Mouse (Mus musculus) embryo, embryonic 9.5 days (tissue): ENCODE data around the gene Txnip.
A peak's percentile ranks its signal among the peaks of the same experiment; 100 is the strongest.
"Not testable (repeated sequence)": the region's sequence is repeated elsewhere in the genome, so short reads cannot be mapped to it uniquely, and the experiment has no call there.

Experiments used
- DNase-seq: peaks from one replicate; pipeline ENCODE4 v3.0.0-alpha.2; 2017; ENCODE audit errors: extremely low spot score

Gene Txnip

DNA sequence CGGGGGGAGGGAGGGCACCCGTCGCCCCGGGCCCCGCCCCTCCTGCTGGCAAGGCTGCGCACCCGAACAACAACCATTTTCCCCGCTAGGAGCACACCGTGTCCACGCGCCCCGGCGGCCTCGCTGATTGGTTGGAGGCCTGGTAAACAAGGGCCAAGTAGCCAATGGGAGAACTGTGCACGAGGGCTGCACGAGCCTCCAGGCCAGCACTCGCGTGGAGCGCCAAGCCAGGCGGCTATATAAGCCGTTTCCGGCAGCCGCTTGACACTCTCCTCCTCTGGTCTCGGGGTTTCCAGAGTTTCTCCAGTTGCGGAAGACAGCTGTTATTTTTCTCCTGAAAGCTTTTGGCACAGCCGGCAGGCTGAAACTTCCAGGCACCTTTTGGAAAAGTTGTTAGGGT is at the start of gene Txnip:
Gene Txnip (plus strand): TSS at position 264 of the 400 bp plus-strand sequence.
- DNase-seq = peak; percentile 99

DNA sequence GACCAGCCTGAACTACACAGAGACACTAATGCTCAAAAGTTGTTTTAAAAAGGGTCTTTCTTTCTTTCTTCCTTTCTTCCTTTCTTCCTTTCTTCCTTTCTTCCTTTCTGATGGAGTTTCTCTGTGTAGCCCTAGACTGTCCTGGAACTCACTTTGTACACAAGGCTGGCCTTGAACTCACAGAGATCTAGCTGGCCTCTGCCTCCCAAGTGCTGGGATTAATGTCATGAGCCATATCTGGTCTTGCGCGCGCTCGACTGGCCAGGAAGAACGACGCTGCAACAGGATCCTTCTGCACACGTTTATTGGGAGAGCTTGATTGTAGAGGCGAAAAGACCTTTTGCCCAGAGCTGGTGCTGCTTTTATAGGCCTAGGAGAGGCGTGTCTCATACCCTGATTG is 49.8 kb upstream of the Txnip start:
- DNase-seq = not testable (repeated sequence)

DNA sequence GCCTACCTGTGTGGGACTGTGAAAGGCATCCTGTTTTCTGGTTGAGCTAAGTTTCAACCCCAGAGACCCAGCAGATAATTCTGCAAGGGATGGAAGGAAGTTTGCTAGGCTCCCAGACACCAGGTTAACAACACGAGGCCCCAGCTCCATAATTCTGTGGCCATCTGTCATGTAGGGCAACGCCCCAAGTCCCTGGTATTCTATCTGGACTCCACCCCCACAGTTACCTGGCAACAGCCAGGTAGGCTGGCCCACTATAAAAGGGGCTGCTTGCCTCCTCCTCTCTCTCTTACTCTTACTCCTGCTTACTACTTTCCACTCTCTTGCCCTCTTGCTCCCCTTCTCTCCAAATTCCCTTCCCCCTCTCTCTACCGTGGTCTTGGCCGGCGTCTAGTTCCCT is 37.6 kb upstream of the Txnip start:
- no peak for DNase-seq

DNA sequence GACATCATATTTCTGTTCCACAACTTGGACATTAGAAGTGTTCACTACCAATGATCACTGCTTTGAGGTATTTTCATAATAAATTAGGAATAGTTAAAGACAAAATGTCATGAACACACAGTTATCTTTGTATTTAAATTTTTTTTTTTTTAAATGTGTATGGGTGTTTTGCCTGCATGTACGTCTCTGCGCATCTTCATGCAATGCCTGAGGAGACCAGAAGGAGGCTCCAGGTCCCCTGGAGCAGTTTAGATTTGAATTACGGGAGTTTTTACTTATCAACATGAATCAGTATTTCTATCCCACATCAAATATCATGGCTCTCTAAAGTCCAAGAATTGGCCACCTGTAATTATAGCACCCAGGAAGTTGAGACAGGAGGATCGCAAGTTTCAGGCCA is 35.6 kb upstream of the Txnip start:
- no peak for DNase-seq

DNA sequence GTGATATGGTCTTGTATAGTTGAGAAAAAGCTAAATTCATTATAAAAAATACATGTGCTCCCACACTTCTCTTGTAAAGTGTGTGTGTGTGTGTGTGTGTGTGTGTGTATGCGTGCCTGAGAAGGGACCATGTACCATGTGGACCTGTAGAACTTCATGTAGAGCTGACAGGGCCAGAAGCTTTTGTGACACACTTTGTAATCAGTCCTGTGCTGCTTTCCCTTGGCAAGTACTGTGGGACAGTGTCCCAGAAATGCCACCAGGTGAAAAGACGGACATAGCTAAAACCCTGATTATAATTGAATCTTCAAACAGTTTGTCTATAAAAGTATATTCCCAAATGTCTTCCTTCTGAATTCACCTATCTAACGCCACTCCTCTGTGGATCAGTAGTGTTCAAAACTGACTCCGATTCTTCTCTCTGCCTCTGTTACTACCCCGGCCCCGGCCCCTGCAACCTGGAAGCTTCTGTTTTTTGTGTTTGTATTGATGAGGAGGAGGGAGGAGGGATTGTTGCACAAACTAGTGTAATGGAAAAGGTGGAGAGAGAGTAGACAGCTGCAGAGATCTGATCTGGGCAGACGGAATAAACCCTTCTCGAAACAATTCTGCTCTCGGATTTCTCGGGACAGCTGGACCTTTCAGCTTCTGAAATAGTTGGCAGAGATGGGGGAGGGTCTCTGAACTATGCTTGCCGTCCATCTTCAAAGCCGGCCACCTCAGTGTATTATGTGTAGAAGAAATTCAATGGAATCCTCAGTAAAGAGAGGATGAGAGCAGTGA is 33.5 kb upstream of the Txnip start:
- no peak for DNase-seq

DNA sequence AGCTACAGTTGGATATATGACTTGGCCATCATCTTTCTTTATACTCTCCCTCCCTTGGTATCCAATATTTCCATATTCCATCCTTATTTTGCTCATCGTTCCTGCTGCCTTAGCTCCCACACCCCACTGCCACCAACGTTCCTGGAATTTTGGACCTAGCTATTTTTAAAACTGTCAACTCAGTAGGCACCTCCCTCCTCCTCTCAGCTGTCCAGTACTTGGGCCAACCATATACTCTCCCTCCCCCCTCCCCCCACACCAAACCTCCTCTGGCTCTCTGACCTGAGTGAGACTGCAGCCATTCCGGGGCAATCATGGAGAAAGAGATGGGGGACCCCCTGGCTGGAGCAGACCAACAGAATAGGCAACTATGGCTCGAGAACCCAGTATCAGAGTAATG is 32.8 kb upstream of the Txnip start, which contains the start of gene Hfe2:
Gene Hfe2 (plus strand): TSS at position 259 of the 400 bp plus-strand sequence.
- no peak for DNase-seq

- DNase-seq = no peak
Observed at GRCm38 (mm10) chr3:96526013-96526762, 31.6 kb upstream of the Txnip start.

DNA sequence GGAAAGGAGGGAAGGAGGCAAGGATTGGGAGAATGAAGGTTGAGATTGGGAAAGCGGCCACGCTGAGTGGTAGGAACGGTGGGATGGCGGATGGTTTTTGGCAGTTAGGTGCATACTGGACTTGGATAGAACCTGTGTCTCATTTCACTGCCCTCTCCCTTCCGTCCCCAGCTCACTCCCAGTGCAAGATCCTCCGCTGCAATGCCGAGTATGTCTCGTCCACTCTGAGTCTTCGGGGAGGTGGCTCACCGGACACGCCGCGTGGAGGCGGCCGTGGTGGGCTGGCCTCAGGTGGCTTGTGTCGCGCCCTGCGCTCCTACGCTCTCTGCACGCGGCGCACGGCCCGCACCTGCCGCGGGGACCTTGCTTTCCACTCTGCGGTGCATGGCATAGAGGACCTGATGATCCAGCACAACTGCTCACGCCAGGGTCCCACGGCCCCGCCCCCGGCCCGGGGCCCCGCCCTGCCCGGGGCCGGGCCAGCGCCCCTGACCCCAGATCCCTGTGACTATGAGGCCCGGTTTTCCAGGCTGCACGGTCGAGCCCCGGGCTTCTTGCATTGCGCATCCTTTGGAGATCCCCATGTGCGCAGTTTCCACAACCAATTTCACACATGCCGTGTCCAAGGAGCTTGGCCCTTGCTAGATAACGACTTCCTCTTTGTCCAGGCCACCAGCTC is 30.8 kb upstream of the Txnip start:
- DNase-seq = peak; percentile 64

GRCm38 (mm10) chr3:96528506-96528905 is 29.3 kb upstream of the Txnip start:
- DNase-seq = no peak

DNA sequence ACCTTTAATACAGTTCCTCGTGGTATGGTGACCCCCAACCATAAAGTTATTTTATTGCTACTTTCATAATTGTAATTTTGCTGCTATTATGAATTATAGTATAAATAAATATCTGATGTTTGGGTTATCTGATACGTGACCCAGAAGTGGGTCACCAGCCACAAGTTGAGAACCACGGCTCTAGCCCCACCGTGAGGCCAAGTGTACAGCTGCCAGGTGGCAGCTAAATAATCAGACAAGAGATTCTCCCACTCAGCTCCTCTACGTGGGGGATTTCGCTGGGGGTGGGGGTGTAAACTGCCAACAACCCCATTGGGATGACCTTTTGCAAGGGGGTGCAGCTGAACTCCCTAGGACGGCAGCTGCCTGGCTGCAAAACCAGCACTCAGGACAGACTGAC is 25.7 kb upstream of the Txnip start:
- no peak for DNase-seq

DNA sequence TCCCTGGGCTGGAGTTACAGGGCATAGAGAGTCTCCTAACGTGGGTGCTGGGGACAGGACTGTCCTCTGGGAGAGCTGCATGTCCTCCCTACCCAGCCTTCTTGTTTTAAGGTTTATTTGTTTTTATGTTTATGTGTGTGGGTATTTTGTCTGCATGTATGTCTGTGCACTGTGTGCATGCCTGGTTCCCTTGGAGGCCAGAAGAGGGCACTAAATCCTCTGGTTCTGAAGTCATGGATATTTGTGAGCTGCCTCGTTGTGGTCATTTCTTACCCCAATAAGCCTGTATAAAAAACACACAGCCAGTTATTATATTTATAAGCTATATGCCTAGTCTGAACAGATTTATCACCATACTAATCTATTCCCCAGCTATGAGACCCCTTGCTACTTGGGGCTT is 23.5 kb upstream of the Txnip start:
- no peak for DNase-seq

- no peak for DNase-seq
Observed at GRCm38 (mm10) chr3:96539316-96539715, 18.4 kb upstream of the Txnip start.

DNA sequence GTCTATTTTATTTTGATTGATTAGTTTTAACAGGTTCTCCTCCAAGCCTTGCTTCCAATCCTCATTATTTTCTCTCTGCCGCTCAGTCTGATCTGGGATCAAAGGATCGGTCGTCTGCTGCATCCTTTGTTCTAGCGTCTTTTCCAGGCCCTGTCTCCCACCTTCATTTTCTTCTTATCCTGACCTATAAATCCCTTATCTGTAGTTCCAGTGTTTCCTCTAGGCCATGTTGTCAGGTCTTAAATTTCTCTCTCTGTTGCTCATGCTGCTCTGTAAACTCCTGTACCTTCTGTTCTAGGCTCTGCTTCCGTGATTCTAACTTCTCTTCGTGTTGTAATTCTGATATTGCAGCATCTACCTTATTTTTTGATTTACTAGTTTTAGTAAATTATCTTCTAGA is 17.0 kb upstream of the Txnip start:
- no peak for DNase-seq

- DNase-seq = peak; percentile 55
Observed at GRCm38 (mm10) chr3:96541328-96542078, 16.3 kb upstream of the Txnip start.

- DNase-seq = no peak
Observed at GRCm38 (mm10) chr3:96542554-96542953, 15.2 kb upstream of the Txnip start.

GRCm38 (mm10) chr3:96543345-96543744 is 14.4 kb upstream of the Txnip start:
- no peak for DNase-seq

- no peak for DNase-seq
Observed at GRCm38 (mm10) chr3:96545565-96545964, 12.2 kb upstream of the Txnip start.

GRCm38 (mm10) chr3:96546880-96547279 is 10.9 kb upstream of the Txnip start:
- no peak for DNase-seq

DNA sequence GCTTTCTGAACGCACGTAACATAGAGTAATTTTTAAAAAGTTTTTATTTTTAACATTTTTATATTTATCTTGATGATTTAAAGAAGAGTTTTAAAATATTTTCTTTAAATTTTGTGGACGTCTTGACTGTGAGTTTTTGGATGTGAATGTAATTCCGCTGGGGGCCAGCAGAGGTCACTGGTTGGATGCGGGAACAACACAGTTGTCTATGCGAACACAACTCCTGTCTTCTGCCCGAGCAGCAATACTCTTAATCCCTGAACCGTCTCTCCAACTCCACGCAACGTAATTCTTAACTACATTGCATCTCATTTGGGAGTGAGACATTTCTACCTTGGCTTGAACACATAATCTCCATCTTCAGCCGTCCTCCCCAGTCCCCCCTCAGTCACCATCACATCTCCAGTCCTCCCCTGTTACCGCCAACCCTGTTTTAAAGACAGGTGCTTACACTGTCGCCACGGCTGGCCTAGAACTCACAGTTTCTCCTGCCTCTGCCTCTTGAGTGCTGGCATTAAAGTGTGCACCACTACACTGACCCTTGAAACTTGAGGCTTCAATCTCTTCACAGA is 10.3 kb upstream of the Txnip start:
- peak; percentile 72 for DNase-seq

GRCm38 (mm10) chr3:96548824-96549223 is 8.9 kb upstream of the Txnip start:
- no peak for DNase-seq

DNA sequence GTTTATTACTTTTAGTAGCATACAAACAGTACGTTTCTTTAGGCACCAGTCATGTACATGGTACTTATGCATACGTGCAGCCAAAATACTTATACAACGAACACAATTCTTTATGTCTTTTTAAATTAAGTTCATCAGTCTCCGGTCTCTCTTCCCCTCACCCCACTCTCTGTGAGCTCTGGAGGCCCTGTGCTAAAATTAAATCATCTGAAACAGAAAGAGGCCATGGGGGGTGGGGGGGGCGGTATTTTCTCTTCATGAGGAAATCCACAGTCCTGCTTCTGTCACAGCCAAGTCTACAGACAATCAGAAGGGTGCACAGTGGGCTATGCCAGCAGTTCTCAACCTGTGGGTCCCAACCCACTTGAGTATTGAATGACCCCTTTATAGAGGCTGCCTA is 8.4 kb upstream of the Txnip start:
- no peak for DNase-seq
